Mouse (Mus musculus) C2C12 (cell line): Measurements from ENCODE around the gene Ccdc162.

ENCODE experiments used
- CEBPB ChIP-seq: IDR thresholded peaks from one replicate; pipeline ENCODE4 v1.6.1; 2011; ENCODE audit warnings: low read depth, mild to moderate bottlenecking, control low read depth, moderate library complexity
- CTCF ChIP-seq: IDR thresholded peaks from one replicate; pipeline ENCODE4 v1.5.1; 2011; ENCODE audit not compliant: control insufficient read depth, insufficient read depth, insufficient read length
- FOSL1 ChIP-seq: IDR thresholded peaks from one replicate; pipeline ENCODE4 v1.8.0; 2011; ENCODE audit warnings: mild to moderate bottlenecking, low read length; ENCODE audit not compliant: poor library complexity, insufficient read depth, severe bottlenecking
- MAX ChIP-seq: IDR thresholded peaks from one replicate; pipeline ENCODE4 v1.6.1; 2011; ENCODE audit warnings: mild to moderate bottlenecking, control low read depth
- MYOD1 ChIP-seq: IDR thresholded peaks from one replicate; pipeline ENCODE4 v1.6.1; 2011; ENCODE audit warnings: low read depth; ENCODE audit not compliant: control insufficient read depth, insufficient read length
- MYOG ChIP-seq: IDR thresholded peaks from one replicate; pipeline ENCODE4 v1.6.1; 2011; ENCODE audit not compliant: control insufficient read depth, insufficient read length; ENCODE audit errors: extremely low read depth
- USF1 ChIP-seq: IDR thresholded peaks from one replicate; pipeline ENCODE4 v1.6.1; 2011; ENCODE audit warnings: low read depth, mild to moderate bottlenecking, control low read depth, moderate library complexity

DNA sequence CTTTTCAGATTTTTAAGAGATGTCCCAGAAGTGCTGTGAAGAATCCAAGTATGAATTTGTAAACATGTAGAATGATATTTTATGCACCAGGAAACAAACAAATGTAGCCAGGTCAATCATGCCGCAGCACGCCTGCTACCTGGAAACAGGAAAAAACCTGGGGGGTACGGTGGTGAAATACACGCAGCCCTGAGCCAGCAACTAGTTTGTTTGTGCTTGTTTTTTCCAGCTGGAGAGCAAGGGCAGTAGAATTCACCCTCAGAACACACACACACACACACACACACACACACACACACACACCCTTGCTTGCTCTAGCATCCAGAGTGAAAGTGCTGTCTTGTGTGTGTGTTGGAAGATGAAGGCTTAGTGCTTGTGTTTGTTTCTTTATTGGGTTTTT lies 225.3 kb downstream of the Ccdc162 start:
- TF ChIP-seq CTCF (no peak), USF1 (no peak), MYOD1 (no peak), MAX (no peak), CEBPB (no peak), MYOG (no peak), FOSL1 (no peak)
